14 mouse cellular contexts compared by ENCODE assay signal in genomic region chr17:45765914-45766313, GRCm38 (mm10). TPM values are rescaled to one million over a fixed set of nuclear protein-coding genes. Genes with fewer than 3 reads are reported as not detected.
DNase-seq lines count a peak whose midpoint lies in the region; ATAC-seq and TF ChIP-seq lines count a peak whose summit lies in the region.
"Had no signal": no experiment of that assay in that cellular context is flagged by ENCODE, and none has a peak within 500 bp of the region (broad histone marks: within the 10 kb centered on the region; RNA-seq: fewer than 3 reads in every experiment).

No protein-coding gene starts in this region.

- TF ChIP-seq CTCF in liver, postnatal 0 days (IDR thresholded peaks at IDR 0.05; ENCODE audit: low read depth), result no peak

- ATAC-seq in heart, embryonic 11.5 days (replicated peaks; ENCODE audit: insufficient number of reproducible peaks, low FRiP score, low TSS enrichment), result no peak
- no peak for ATAC-seq in liver, postnatal 0 days
- ATAC-seq in liver, embryonic 12.5 days, result no peak
- 0 out of 2 replicates have a peak, but pooled peaks have one; percentile 14 for ATAC-seq in forebrain, embryonic 15.5 days (replicated peaks)
- no peak for ATAC-seq in midbrain, embryonic 15.5 days (replicated peaks)

- no peak overlapping the region for H3K4me2 ChIP-seq in heart, embryonic 11.5 days
- H3K4me2 ChIP-seq in liver, postnatal 0 days (ENCODE audit: low read depth, low read length), result no peak overlapping the region
- no peak overlapping the region for H3K4me2 ChIP-seq in liver, embryonic 12.5 days
- no peak overlapping the region for H3K4me2 ChIP-seq in forebrain, embryonic 15.5 days (replicated peaks)
- no peak overlapping the region for H3K4me2 ChIP-seq in midbrain, embryonic 15.5 days

- no peak overlapping the region for H3K9ac ChIP-seq in heart, embryonic 11.5 days (ENCODE audit: low read depth, low read length)
- peak overlapping the region; percentile 7; the same call in 1 of the 2 replicates for H3K9ac ChIP-seq in liver, postnatal 0 days (replicated peaks)
- H3K9ac ChIP-seq in liver, embryonic 12.5 days, result no peak overlapping the region
- H3K9ac ChIP-seq in forebrain, embryonic 15.5 days (replicated peaks), result no peak overlapping the region
- no peak overlapping the region for H3K9ac ChIP-seq in midbrain, embryonic 15.5 days

- no peak for DNase-seq in heart, postnatal 10 days
- DNase-seq in liver, postnatal 0 days, result no peak
- no peak for DNase-seq in urinary bladder, adult 18-20 months (ENCODE audit: low spot score in 2 of 2)
- DNase-seq in testis, postnatal 10 days (ENCODE audit: low spot score), result no peak
- DNase-seq: right cerebral cortex, adult 18-20 months had no signal

- intact Hi-C loops in heart, postnatal 10 days (cut with DNase I), result no loop called here

- WGBS in heart, embryonic 11.5 days (ENCODE audit: insufficient replicate concordance), result 85% methylated on average over 3 of the region's 3 CpGs
- WGBS in liver, postnatal 0 days (ENCODE audit: insufficient replicate concordance), result 88% methylated on average over 3 of the region's 3 CpGs
- 81% methylated on average over 3 of the region's 3 CpGs for WGBS in liver, embryonic 12.5 days (ENCODE audit: insufficient replicate concordance)
- 80% methylated on average over 3 of the region's 3 CpGs for WGBS in forebrain, embryonic 15.5 days
- 78% methylated on average over 3 of the region's 3 CpGs for WGBS in midbrain, embryonic 15.5 days

- H3K36me3 ChIP-seq in heart, embryonic 11.5 days (ENCODE audit: control insufficient read depth, insufficient read depth, low read length), result no peaks in the 10 kb centered on the region
- H3K36me3 ChIP-seq in liver, postnatal 0 days (replicated peaks; ENCODE audit: insufficient read depth, low read length), result no peaks in the 10 kb centered on the region
- no peaks in the 10 kb centered on the region for H3K36me3 ChIP-seq in liver, embryonic 12.5 days
- no peaks in the 10 kb centered on the region for H3K36me3 ChIP-seq in forebrain, embryonic 15.5 days
- no peaks in the 10 kb centered on the region for H3K36me3 ChIP-seq in midbrain, embryonic 15.5 days (replicated peaks)
- H3K36me3 ChIP-seq: liver, embryonic 15.5 days had no signal

- no peaks in the 10 kb centered on the region for H3K27me3 ChIP-seq in heart, embryonic 11.5 days (ENCODE audit: control insufficient read depth, insufficient read depth, low read length)
- H3K27me3 ChIP-seq in liver, postnatal 0 days (ENCODE audit: insufficient read depth, low read length), result no peaks in the 10 kb centered on the region
- peaks cover 20% of the 10 kb centered on the region for H3K27me3 ChIP-seq in liver, embryonic 12.5 days (replicated peaks)
- no peaks in the 10 kb centered on the region for H3K27me3 ChIP-seq in forebrain, embryonic 15.5 days
- H3K27me3 ChIP-seq in midbrain, embryonic 15.5 days (replicated peaks), result no peaks in the 10 kb centered on the region

- peak overlapping the region; percentile 82; the same call in 1 of the 2 replicates for H3K27ac ChIP-seq in heart, embryonic 11.5 days (ENCODE audit: low read depth, low read length)
- H3K27ac ChIP-seq in liver, postnatal 0 days (ENCODE audit: low read depth), result peak overlapping the region; percentile 93; the same call in 1 of the 2 replicates
- H3K27ac ChIP-seq in liver, embryonic 12.5 days, result no peak overlapping the region
- peak overlapping the region; percentile 77 for H3K27ac ChIP-seq in forebrain, embryonic 15.5 days (replicated peaks)
- H3K27ac ChIP-seq in midbrain, embryonic 15.5 days, result 0 out of 2 replicates have a peak overlapping the region, but pooled peaks have one; percentile 52

- H3K4me3 ChIP-seq in heart, embryonic 11.5 days (ENCODE audit: low read depth, low read length), result no peak overlapping the region
- no peak overlapping the region for H3K4me3 ChIP-seq in liver, postnatal 0 days (ENCODE audit: low read depth, low read length)
- no peak overlapping the region for H3K4me3 ChIP-seq in liver, embryonic 12.5 days
- H3K4me3 ChIP-seq in forebrain, embryonic 15.5 days, result no peak overlapping the region
- no peak overlapping the region for H3K4me3 ChIP-seq in midbrain, embryonic 15.5 days
- H3K4me3 ChIP-seq: liver, embryonic 15.5 days; myocyte had no signal

- H3K4me1 ChIP-seq in heart, embryonic 11.5 days (ENCODE audit: control insufficient read depth, insufficient read depth, low read length), result peaks cover 20% of the 10 kb centered on the region
- H3K4me1 ChIP-seq in liver, postnatal 0 days (ENCODE audit: insufficient read depth), result peaks cover 19% of the 10 kb centered on the region
- H3K4me1 ChIP-seq in liver, embryonic 12.5 days, result peaks cover 37% of the 10 kb centered on the region
- H3K4me1 ChIP-seq in forebrain, embryonic 15.5 days, result peaks cover 22% of the 10 kb centered on the region
- peaks cover 11% of the 10 kb centered on the region for H3K4me1 ChIP-seq in midbrain, embryonic 15.5 days

- TF ChIP-seq EP300 in liver, postnatal 0 days (IDR thresholded peaks at IDR 0.05; ENCODE audit: low read depth), result no peak

- H3K9me3 ChIP-seq in heart, embryonic 11.5 days (replicated peaks; ENCODE audit: control insufficient read depth, low read length), result no peaks in the 10 kb centered on the region
- H3K9me3 ChIP-seq in liver, postnatal 0 days (ENCODE audit: low read length), result no peaks in the 10 kb centered on the region
- no peaks in the 10 kb centered on the region for H3K9me3 ChIP-seq in liver, embryonic 12.5 days (replicated peaks)
- H3K9me3 ChIP-seq in forebrain, embryonic 15.5 days, result no peaks in the 10 kb centered on the region
- no peaks in the 10 kb centered on the region for H3K9me3 ChIP-seq in midbrain, embryonic 15.5 days
- H3K9me3 ChIP-seq: liver, embryonic 15.5 days had no signal

RNA-seq across cellular contexts. Expression of gene 1600014C23Rik, which starts 32.3 kb away (rescaled TPM):
- 0.48 and 0.80 TPM in 2 replicates for polyA plus RNA-seq in heart, embryonic 11.5 days (2014; fragmentation: Nextera tagmentation; extraction: Ambion mirVana)
- not detected for total RNA-seq in heart, postnatal 10 days (2021)
- not detected in 2 replicates for polyA plus RNA-seq in liver, postnatal 0 days (2015; fragmentation: Nextera tagmentation; extraction: Ambion mirVana)
- not detected in 2 replicates for polyA plus RNA-seq in liver, embryonic 12.5 days (2016; fragmentation: Nextera tagmentation; extraction: Ambion mirVana)
- polyA plus RNA-seq in forebrain, embryonic 15.5 days (2015; fragmentation: Nextera tagmentation; extraction: Ambion mirVana), result 0.41 TPM in 1 of 2 replicates, not detected in the other
- polyA plus RNA-seq in midbrain, embryonic 15.5 days (2015; fragmentation: Nextera tagmentation; extraction: Ambion mirVana), result 0.61 TPM in 1 of 2 replicates, not detected in the other
- total RNA-seq: common myeloid progenitor, adult 5-6 weeks; hematopoietic stem cell, adult 5-6 weeks; layer of hippocampus, postnatal 10 days had no signal
- polyA plus RNA-seq: liver, embryonic 15.5 days had no signal
